Mouse (Mus musculus): Measurements from ENCODE around the gene Rybp.

The Rybp gene

DNA sequence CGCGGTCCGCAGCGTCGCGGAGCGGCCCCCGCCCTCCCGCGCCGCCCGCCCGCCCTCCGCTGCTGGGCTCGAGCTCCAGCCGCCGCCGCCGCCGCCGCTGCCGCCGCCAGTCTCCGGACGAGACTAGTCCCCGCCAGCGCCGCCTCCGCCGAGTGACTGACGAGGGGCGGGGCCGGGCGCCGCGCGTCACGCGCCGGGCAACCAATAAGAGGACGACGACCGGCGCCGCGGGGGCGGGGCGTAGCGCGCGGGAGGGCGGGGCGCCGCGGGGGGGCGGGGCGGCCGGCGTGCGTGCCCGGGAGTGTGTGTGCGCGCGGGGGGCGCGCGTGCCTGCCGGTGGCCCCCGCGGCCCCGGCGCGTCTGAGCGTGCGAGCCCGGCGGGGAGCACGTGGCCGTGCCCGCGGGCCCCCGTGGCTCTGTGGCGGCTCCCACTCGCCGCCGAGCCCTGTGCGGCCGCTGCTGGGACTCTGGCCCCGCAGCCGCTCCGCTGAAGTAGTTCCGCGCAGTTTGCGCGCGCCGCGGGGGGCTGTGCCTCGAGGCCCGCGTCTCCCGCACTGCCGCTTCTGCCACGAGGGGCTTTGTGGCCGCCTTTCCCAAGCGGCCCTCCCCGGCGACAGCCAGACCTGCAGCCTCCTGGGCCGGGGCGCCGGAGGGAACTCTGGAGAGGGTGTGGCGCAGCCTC is at the start of gene Rybp:
Rybp (minus strand) TSS at position 152 of the 682 bp plus-strand sequence.
- DNase-seq (ENCODE audit: low spot score), result peak; percentile 92

DNA sequence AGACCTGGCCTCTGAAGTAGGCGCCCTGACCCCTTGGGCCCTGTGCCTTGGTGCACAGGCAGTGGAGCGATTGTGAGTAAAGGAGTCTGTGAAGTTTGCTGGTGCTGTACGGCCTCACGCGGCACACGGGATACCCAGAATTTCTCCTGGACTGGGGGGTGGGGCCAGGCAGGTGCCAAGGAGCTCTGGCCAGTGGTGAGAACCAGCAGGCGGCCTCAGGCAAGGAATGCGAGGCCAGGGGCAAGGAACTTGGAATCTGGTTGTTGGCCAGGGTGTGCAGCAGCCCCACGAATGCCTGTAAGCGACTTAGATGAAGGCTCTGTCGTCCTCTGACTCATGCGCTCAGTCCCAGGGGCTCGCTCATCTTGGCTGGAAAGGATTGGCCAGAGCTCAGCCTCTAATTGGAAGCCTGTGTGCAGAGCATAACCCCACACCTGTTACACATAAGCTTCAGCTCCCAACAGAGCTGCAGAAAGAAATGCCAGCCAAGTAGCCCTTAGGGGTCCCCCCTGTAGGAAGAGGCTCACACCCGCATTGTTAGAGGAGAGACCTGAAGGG is 49.4 kb upstream of the Rybp start:
- no peak for DNase-seq (ENCODE audit: low spot score)

DNA sequence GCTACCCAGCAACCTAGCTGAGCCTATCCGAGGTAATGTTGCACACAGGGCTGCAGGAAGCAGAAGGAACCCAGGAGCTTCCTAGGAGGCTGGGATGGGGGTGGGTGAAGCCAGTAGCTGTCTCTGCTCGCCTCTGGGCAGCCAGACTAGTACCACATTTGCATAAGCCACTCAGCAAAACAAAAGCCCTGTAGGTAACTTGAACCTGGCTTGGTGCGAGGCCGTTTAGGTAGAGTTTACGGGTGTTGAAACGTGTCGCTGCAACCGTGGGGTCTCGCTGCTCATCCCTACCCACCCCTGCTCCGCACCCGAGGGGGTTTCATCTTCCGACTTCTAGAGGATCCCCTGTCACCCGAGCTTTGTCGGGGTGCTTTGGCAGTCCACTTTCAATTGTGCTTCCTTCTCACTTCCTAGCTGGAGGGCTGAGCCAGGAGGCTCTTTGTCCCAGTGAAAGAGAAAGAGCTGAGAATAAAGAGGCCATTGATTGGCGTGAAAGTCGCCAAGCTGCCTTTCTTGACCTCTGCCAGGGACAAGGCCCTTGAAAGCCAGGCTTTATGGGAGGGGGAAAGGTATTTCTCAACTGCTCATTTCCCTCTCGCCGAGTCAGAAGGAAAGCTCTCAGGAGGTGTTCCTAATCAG is 48.3 kb upstream of the Rybp start:
- no peak for DNase-seq (ENCODE audit: low spot score)

DNA sequence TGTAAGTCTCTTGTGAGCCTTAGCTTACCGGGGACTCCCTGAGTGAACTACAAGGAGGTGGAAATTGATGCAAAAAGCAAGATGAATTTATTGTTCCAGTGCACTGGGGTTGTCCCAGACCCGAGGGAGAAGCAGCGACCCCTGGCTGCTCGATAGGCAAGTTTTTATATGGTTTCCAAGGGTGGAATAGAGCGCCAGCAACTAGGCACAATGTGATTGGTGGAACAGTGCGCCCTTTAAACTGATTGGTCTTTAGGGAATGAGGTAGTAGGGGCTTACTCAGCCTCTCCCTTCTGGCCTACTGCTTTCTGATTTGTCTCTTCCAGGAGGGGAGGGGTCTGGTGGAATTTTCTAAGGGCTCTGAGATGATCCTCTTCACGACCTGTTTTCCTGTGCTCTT is 46.5 kb upstream of the Rybp start:
- no peak for DNase-seq (ENCODE audit: low spot score)

DNA sequence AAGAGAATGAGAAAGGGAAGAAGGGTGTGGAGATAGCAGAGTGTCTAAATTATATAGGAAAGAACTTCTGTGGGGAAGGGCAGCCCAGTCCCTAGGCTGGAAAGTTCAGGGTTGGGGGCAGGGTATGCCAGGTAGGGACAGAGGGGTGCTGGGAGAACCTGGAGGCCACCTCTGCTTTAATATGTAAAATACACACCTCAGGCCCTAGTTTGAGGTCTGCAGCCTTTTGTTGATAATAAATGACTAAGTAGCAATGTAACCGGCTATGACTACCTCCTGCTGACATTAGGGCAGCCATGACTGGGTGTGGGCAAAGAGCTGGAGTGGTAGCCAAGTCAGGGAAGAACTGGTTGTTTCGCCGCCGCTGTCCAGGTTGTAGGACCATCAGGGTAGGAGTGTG is 45.2 kb upstream of the Rybp start:
- DNase-seq (ENCODE audit: low spot score), result no peak

DNA sequence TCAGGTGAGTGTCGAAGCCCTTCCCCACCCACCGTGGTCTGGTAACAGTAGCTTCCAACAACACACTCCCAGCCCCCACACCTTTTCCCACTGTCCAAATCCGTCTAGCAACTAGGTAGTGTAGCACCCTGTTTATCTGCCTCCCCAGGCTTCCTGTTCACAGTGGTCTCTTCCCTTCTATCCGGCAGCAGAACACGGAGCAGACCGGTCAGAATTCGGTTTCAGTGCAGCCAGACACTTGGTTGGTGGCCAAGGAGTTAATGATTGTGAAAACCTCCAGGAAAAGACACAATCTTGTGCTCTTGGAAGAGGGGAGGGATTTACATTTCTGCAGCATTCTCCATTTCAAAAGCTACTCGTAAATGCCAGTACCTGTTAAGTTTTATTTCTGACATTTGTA is 44.3 kb upstream of the Rybp start:
- DNase-seq (ENCODE audit: low spot score), result no peak

DNA sequence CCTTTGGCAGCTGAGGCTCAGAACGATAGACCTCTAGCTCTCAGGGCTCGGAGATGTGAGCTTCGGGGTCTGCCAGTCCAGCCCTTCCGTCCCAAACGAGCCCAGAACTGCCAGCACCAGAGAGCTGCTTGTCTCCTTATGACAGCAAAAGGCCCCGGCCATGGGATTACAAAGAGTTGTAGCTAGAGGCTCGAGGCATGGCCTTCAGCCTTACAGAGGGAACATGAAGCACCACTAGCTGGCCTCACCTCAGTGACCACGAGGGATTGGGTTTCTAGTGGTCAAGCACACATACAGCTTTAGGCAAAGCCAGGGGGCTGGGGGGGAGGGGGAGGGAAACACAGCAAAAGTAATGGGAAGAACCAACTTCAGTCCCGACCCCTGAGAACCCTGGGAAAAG is 43.8 kb upstream of the Rybp start:
- DNase-seq (ENCODE audit: low spot score), result no peak

DNA sequence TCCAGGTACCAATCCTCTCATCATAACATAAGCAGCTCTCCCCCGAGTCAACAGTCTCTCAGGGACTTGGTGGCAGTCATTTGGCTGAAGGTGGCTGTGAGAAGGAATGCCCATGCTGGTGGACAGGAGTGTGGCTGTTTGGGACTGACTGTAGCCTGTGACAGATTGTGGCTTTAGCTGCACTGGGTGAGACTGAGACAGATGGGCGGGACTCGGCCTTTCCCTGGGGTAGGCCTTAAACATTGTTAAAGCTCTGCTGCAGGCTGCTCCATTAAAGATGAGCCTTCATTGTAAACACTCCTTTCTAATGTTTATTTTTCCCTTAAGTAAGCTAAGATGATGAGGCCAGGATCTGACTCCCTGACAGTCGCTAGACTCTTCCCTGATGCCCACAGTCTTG is 42.3 kb upstream of the Rybp start:
- DNase-seq (ENCODE audit: low spot score), result no peak

DNA sequence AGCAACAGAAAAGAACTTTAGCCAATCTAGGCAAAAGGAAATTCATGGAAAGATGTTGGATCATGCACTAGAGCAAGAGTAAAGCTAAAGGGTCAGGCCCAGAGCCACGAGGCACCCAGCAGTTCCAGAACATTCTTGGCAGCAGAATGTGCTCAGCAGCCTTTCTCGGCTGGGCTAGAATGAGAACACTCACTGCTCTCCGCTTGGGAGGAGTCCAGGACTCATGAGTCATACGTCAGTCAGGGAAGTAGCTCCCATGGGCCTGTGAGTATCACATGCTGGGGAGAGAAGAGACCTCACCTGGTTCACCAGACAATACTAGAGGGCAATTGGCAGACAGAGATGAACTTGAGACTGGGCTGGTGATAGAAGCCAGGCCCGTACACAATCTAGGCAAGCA is 39.8 kb upstream of the Rybp start:
- peak; percentile 37 for DNase-seq (ENCODE audit: low spot score)

DNA sequence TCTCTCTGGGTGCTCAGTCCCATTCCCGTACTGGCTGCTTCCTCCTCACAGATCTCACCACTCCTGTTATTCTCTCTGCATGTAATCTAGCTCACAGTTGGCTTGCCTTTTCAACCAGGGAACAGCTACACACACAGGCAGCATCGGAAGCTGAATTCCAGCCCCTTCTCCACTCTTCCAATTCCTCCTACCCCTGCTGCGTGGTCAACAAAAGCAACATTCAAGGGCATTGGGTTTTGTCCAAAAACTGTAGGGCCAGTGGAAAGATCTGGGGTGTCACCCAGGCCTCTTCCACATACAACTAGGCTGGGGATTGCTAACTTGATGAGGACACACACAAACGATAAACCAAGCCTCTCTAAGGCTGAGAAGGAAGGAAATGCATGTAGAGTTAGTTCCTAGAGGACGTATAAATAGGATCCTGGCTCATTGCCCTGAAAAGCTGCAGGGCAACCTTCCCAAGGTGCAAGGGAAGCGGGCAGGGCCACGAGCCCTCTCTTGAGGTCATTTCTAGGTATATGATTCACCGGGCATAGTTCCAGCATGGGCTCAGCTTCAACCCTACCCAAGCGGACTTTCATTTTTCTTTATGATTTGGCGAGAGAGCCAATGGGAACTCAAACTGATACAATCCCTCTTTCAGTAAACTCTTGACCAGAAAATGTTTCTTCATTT is 36.6 kb upstream of the Rybp start:
- no peak for DNase-seq (ENCODE audit: low spot score)

DNA sequence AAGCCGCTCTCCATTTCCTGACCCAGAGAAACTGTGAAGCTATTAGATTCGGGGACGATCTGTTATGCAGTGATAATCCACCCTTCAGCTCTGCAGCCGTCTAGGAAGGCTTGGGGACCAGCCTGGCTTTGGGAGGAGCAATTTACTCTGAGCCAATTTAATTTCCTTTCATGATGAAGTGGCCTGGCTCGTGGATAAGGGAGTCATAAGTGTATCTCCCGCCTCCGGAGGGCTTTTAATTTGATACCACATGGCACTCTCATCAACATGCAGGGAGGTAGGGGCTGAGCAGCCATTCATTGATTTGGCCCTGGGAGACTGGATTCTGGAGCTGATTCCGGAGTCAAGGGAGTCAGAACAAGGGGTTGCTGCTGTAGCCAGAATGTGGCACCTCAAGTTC is 35.3 kb upstream of the Rybp start:
- DNase-seq (ENCODE audit: low spot score), result no peak

DNA sequence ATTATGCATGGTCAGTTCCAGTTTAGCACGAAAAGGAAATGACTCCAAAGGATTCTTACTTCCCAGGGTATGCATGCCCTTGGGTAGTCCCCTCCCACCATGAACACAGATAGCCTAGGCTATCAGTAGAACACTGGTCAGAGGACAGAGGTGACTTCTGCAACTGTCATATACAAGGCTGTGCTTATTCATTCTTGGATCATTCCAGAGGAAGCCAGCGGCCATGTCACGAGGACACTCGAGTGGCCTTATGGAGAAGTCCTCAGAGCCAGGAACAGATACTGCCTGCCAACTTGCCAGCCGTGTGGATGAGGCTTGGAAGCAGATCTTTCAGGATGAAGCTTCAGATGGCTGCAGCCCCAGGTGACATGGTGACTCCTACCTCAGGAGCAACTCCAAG is 34.9 kb upstream of the Rybp start:
- DNase-seq (ENCODE audit: low spot score), result no peak

DNA sequence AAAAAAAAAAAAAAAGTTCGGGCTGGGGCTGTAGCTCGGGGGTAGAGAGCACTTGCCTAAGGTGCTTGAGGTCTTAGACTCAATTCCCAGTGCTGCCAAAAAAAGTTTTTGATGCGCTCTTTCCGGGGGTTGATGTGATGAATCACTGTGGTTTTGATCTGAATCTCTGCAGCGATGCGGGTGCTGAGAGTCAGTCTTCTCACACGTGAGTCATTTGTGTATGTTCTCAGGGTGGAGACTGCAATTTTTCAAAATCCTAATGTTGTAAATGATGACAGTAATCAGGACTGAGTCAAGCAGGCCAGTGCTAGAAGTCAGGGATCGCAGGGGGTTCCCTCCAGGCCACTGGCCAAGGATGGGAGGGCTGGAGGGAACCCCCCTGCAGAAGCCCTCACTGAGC is 26.9 kb upstream of the Rybp start:
- DNase-seq (ENCODE audit: low spot score), result no peak

DNA sequence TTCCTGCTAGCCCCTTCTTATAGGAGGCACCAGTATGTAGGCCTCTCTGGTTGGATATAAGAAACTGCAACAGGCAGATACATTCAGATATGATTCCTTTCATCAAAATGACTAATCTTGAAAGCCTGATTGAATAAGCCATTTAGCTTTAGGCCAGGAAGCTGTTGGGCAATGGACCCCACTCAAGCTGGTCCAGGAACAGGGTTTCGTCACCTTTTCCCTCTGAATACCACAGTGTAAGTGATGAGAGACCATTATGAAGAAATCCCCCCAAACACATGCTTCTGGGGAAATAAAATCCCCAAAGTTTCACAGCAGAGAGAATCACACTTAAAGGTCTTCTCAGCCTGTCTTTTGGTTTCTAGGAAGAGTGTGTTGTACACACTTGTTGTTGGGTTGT is 23.9 kb upstream of the Rybp start:
- DNase-seq (ENCODE audit: low spot score), result no peak

DNA sequence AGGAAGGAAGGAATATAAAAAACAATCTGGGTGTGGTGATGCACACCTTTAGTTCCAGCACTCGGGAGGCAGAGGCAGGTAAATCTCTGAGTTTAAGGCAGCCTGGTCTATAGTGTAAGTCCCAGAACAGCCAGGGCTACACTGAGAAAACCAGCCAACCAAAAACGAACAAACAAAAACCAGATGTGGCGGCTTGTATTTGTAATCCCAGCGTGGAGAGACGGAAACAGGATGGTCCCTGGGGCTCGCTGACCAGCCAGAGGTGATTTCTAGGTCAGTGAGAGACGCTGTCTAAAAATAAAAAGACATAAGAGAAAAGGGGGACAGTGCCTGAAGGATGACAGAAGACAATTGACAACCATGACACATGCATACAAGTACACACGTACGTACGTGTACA is 17.5 kb upstream of the Rybp start:
- DNase-seq (ENCODE audit: low spot score), result no peak

DNA sequence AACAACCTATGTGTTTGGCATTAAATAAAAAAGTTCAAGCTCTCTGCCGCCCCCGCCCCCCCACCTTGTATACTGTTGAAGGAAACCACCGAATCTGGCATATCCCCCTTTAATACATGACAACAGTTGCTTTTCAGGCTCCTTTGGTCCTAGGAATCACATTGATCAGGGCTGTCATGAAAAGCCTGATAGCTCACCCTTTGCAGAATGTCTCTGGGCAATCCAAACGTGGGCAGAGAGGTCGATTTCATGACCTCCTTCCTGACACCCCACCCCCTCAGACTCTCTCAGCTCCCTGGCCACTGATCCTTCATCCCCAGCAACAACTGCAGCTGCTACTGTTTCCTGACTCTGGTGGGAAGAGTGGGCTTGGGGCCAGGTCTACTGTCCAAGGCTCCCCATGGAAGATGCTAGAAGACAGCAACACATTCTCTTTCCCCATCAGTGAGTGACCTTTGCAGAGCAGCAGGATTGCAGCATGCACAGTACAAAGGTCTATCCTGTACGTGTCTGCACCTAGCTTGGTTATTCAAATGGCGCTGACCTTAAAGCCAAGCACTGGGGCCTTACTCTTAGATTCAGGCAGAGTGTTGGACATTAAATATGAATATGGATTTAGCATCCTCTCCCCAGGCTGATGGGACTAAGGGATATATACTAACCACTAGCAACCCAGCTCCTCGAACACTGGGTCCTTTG is 14.3 kb upstream of the Rybp start:
- no peak for DNase-seq (ENCODE audit: low spot score)

DNA sequence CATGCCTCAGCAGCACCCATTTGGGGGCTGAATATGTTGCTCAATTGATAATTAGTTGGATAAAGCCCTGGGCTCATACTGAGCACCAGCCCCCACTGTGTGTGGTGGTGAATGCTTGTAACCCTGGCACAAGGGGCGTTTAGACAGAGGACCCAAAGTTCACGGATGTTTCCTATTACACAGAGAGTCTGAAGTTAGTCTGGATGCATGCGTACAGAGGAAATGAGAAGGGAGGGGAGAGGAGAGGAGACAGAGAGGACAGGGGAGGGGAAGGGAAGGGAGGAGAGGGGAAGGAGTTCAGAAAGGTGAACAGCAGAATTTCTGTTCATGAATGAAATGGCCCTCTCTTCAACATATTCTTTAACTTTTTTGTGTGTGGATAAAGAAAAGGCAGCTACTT is 13.5 kb upstream of the Rybp start:
- no peak for DNase-seq (ENCODE audit: low spot score)

DNA sequence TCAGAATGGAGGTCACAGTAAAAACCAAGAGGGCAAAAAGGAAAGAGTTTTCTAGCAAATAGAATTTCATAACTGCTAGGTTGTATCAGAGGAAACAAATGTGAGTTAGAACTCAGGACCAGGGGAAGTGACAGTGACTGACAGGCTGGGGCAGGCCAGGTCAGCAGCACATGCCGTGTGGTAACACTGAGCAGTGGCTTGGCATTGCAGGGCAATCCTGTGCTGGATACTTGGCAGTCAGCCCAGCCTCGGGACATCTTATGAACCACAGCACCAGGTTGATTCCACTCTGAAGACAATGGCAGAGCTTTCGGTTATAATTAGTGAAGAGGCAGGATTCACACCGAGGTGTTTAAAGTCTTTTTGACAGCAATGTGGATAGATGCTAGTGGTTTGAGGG is 11.7 kb upstream of the Rybp start:
- no peak for DNase-seq (ENCODE audit: low spot score)

DNA sequence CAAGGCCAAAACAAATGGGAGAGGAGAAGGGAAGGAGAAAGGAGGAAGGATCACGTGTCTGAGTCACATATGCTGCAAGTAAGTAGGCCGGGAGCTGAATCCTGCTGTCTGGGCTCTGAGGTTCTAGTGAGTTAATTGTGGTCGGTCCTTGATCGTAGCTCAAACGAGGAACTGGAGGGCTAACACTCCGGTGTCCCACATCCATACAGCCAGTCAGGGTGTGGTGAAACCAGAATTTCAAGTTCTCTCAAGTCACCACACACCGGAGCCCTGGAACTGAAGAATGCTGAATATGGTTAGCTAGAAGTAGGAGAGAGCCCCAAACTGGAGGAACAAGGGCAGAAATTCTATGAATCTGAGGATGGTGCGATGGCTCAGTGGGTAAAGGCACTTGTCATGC is 10.3 kb upstream of the Rybp start:
- DNase-seq (ENCODE audit: low spot score), result no peak

DNA sequence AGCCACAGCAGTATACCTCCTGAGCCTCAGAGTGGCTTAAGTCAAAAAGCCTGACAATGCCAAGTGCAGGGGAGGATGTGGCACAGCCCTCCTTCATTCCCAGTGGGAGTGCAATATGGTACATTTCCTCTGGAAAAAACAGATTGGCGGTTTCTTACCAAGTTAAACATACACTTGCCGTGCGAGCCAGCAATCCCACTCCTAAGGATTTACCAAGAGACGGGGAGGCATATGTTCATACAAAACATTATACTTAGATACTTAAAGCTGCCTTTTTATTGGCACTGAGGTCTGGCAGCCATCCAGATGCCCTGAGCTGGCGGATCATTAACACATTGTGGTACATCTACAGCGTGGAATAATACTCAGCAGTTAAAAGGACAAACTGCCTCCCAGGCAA is 5.1 kb upstream of the Rybp start:
- peak; percentile 19 for DNase-seq (ENCODE audit: low spot score)

DNA sequence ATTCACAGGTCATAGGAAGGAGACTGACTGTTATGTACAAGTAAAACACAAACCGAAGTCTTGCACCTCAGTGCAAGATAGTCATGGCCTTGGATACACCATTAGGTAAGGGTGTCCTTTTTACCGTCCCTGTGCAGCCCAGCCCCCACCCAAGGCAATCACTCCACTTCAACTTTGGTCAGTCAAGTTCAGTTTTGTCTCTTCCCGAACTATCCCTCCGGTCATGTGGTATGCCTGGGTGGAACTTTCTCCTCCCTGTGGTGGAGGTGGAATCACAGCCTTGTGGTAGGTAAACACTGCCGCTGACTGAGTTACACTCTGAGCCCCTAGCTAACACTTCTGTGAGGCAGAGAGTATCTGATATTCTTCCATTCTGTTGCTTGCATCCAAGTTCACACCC is 1.8 kb upstream of the Rybp start:
- DNase-seq (ENCODE audit: low spot score), result no peak

DNA sequence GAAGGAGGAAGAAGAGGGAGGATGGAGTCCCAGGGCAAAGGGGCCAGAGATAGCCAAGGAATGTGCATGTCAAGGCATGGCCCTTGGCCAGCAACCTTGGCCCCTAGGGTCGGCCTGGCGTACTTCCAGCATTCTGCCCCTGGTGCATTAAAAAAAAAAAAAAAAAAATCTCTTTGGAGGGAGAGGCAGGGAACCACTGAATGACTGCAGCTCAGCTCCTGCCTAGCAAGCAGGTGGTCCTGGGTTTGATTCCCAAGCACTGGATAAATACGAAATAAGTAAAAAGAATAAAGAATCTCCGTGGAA is 1.4 kb upstream of the Rybp start:
- DNase-seq (ENCODE audit: low spot score), result no peak

All from left cerebral cortex, adult 11 months (tissue).